Mouse (Mus musculus) kidney, adult 2 months (tissue): ENCODE measurements around the gene Cpeb2.

Source experiments
- CTCF ChIP-seq: fragments of 200-500 bp; conservative IDR thresholded peaks from 2 replicates; pipeline ENCODE4 v1.5.1; 2011; ENCODE audit warnings: low read depth, mild to moderate bottlenecking, control low read depth, low read length, moderate library complexity, mixed read lengths; ENCODE audit not compliant: insufficient read depth, insufficient read length
- POLR2A ChIP-seq: fragments of 200-500 bp; IDR thresholded peaks from one replicate; pipeline ENCODE4 v1.6.1; 2011; ENCODE audit warnings: low read depth, low read length, control low read depth

GRCm38 (mm10) chr5:43298975-43299374 lies 66.0 kb downstream of the Cpeb2 start:
- TF ChIP-seq CTCF (no peak), POLR2A (no peak)
